Comparison of ENCODE assay signal across 26 mouse cellular contexts in genomic region chr11:69781828-69782227, GRCm38 (mm10). TPM values are rescaled to one million over a fixed set of nuclear protein-coding genes. Genes with fewer than 3 reads are reported as not detected.
DNase-seq lines count a peak whose midpoint lies in the region; ATAC-seq and TF ChIP-seq lines count a peak whose summit lies in the region.
"Had no signal": no experiment of that assay in that cellular context is flagged by ENCODE, and none has a peak within 500 bp of the region (broad histone marks: within the 10 kb centered on the region; RNA-seq: fewer than 3 reads in every experiment).

No protein-coding gene starts in this region.

- 0 out of 2 replicates have a peak, but pooled peaks cover 3% of the 10 kb centered on the region for H3K4me1 ChIP-seq in liver, adult 2 months (ENCODE audit: control insufficient read depth, insufficient read depth, low read length)
- no peaks in the 10 kb centered on the region for H3K4me1 ChIP-seq in ES-Bruce4 (ENCODE audit: control insufficient read depth, insufficient read depth, low read length)
- H3K4me1 ChIP-seq in heart, embryonic 10.5 days, result peaks cover 28% of the 10 kb centered on the region

- TF ChIP-seq POLR2A in liver, adult 2 months (IDR thresholded peaks at IDR 0.05; ENCODE audit: extremely low read depth, insufficient read depth, low read length), result no peak
- no peak for TF ChIP-seq POLR2A in ES-Bruce4 (IDR thresholded peaks at IDR 0.05; ENCODE audit: insufficient read depth, low read length)

- H3K9ac ChIP-seq in liver, adult 2 months (ENCODE audit: low read depth, low read length), result no peak overlapping the region
- no peak overlapping the region for H3K9ac ChIP-seq in ES-Bruce4 (ENCODE audit: low read depth, poor library complexity, severe bottlenecking)
- H3K9ac ChIP-seq: embryonic facial prominence, embryonic 13.5 days; embryonic facial prominence, embryonic 15.5 days had no signal

- H3K36me3 ChIP-seq in liver, adult 2 months (ENCODE audit: control insufficient read depth, insufficient read depth, low read length), result no peaks in the 10 kb centered on the region
- no peaks in the 10 kb centered on the region for H3K36me3 ChIP-seq in ES-Bruce4 (ENCODE audit: control insufficient read depth, insufficient read depth, low read length, poor library complexity, severe bottlenecking)
- H3K36me3 ChIP-seq in heart, embryonic 10.5 days, result peaks cover 12% of the 10 kb centered on the region; the same call in 1 of the 2 replicates

- intact Hi-C loops in left cerebral cortex, postnatal 36 days (cut with DNase I), result no loop called here

- no peak for TF ChIP-seq CTCF in liver, adult 2 months (IDR thresholded peaks at IDR 0.05; ENCODE audit: low read depth, low read length)
- TF ChIP-seq CTCF in ES-Bruce4 (IDR thresholded peaks at IDR 0.05; ENCODE audit: low read depth, low read length), result no peak

- H3K9me3 ChIP-seq in ES-Bruce4 (replicated peaks; ENCODE audit: control insufficient read depth, insufficient read depth, low read length, poor library complexity, severe bottlenecking), result no peaks in the 10 kb centered on the region
- H3K9me3 ChIP-seq in heart, embryonic 10.5 days, result no peaks in the 10 kb centered on the region
- H3K9me3 ChIP-seq: embryonic facial prominence, embryonic 13.5 days; embryonic facial prominence, embryonic 15.5 days had no signal

- ATAC-seq in frontal cortex, adult (ENCODE audit: low TSS enrichment), result no peak
- ATAC-seq: forebrain, embryonic 14.5 days; forebrain, embryonic 16.5 days had no signal

- no peaks in the 10 kb centered on the region for H3K27me3 ChIP-seq in liver, adult 2 months (ENCODE audit: control insufficient read depth, insufficient read depth, low read length)
- H3K27me3 ChIP-seq in ES-Bruce4 (ENCODE audit: control insufficient read depth, insufficient read depth, low read length, poor library complexity, severe bottlenecking), result no peaks in the 10 kb centered on the region
- H3K27me3 ChIP-seq in heart, embryonic 10.5 days (ENCODE audit: insufficient read depth, poor library complexity, severe bottlenecking), result peaks cover 36% of the 10 kb centered on the region
- H3K27me3 ChIP-seq: embryonic facial prominence, embryonic 15.5 days had no signal

- whole genome bisulfite sequencing in liver, adult 2 months, result 29% methylated on average over 4 of the region's 4 CpGs
- 32% methylated on average over 4 of the region's 4 CpGs for WGBS in heart, embryonic 10.5 days

- peak; percentile 22 for DNase-seq in liver, adult 2 months (ENCODE audit: extremely low read depth, low read depth, low spot score)
- no peak for DNase-seq in liver
- peak; percentile 87 for DNase-seq in ES-CJ7 (ENCODE audit: low read depth, low spot score)
- peak; percentile 81 for DNase-seq in ZHBTc4 (ENCODE audit: low read depth, low spot score)
- no peak for DNase-seq in heart, embryonic 10.5 days (ENCODE audit: low spot score)
- DNase-seq in left cerebral cortex, postnatal 36 days (ENCODE audit: low spot score in 2 of 2), result no peak
- DNase-seq: adrenal gland, adult 2 months; adrenal gland, postnatal 10 days; adrenal gland, postnatal 25 days; cerebellum, adult 11 months; cerebellum, adult 18-20 months; cerebellum, adult 8-10 months; cerebellum, adult 9-11 months; cerebellum, postnatal 14 days; cerebellum, postnatal 36 days; embryo, embryonic 11 days had no signal

- H3K79me2 ChIP-seq in liver, adult 2 months (ENCODE audit: control insufficient read depth, insufficient read depth, low read length), result no peaks in the 10 kb centered on the region

- no peak overlapping the region for H3K4me3 ChIP-seq in liver, adult 2 months (ENCODE audit: insufficient read depth, low read depth, low read length)
- no peak overlapping the region for H3K4me3 ChIP-seq in ES-Bruce4 (ENCODE audit: low read depth, low read length)
- H3K4me3 ChIP-seq in heart, embryonic 10.5 days, result no peak overlapping the region
- H3K4me3 ChIP-seq: embryonic facial prominence, embryonic 13.5 days; embryonic facial prominence, embryonic 15.5 days; erythroblast, embryonic 14.5 days had no signal

- TF ChIP-seq EP300 in ES-Bruce4 (IDR thresholded peaks at IDR 0.05; ENCODE audit: insufficient read depth, low read depth, low read length), result no peak

- no peak overlapping the region for H3K27ac ChIP-seq in liver, adult 2 months (replicated peaks; ENCODE audit: insufficient read depth, low read depth, low read length)
- 0 out of 2 replicates have a peak overlapping the region, but pooled peaks have one; percentile 14 for H3K27ac ChIP-seq in ES-Bruce4 (ENCODE audit: insufficient read depth, low read length)
- no peak overlapping the region for H3K27ac ChIP-seq in heart, embryonic 10.5 days
- H3K27ac ChIP-seq: embryonic facial prominence, embryonic 13.5 days; embryonic facial prominence, embryonic 15.5 days had no signal

RNA-seq across cellular contexts. Expression of gene Chrnb1, which starts 13.9 kb away (rescaled TPM):
- 0.46 and 0.54 TPM in 2 replicates for total RNA-seq in liver, adult 2 months (2014; rRNA removed)
- polyA plus RNA-seq in liver, adult 2 months (2012; rRNA removed), result 0.28 and 0.35 TPM in 2 replicates
- 10.1 and 12.1 TPM in 2 replicates for polyA plus RNA-seq in ES-Bruce4 (2011; ENCODE audit: insufficient read depth, insufficient read length, low read depth, missing spikeins)
- 3.9 and 4.9 TPM in 2 replicates for polyA plus RNA-seq in heart, embryonic 10.5 days (2016; fragmentation: Nextera tagmentation; extraction: Ambion mirVana)
- under 1 TPM; 0.66 to 0.81 TPM for total RNA-seq in left cerebral cortex, postnatal 36 days (2021)
- polyA plus RNA-seq: erythroblast, embryonic 14.5 days had no signal

RNA-seq across cellular contexts. Expression of gene Zbtb4, which starts 16.1 kb away (rescaled TPM):
- total RNA-seq in liver, adult 2 months (2014; rRNA removed), result 2.6 and 4.4 TPM in 2 replicates
- 8.2 and 9.7 TPM in 2 replicates for polyA plus RNA-seq in liver, adult 2 months (2012; rRNA removed)
- polyA plus RNA-seq in ES-Bruce4 (2011; ENCODE audit: insufficient read depth, insufficient read length, low read depth, missing spikeins), result 3.6 and 4.8 TPM in 2 replicates
- 1.7 and 2.4 TPM in 2 replicates for polyA plus RNA-seq in heart, embryonic 10.5 days (2016; fragmentation: Nextera tagmentation; extraction: Ambion mirVana)
- total RNA-seq in left cerebral cortex, postnatal 36 days (2021), result 100 to 1,000 TPM; 122 to 127 TPM

RNA-seq across cellular contexts. Expression of gene Fgf11, which starts 19.8 kb away (rescaled TPM):
- 0.18 and 0.20 TPM in 2 replicates for total RNA-seq in liver, adult 2 months (2014; rRNA removed)
- polyA plus RNA-seq in liver, adult 2 months (2012; rRNA removed), result 0.33 and 0.34 TPM in 2 replicates
- 1.8 and 2.5 TPM in 2 replicates for polyA plus RNA-seq in ES-Bruce4 (2011; ENCODE audit: insufficient read depth, insufficient read length, low read depth, missing spikeins)
- 0.97 and 1.1 TPM in 2 replicates for polyA plus RNA-seq in heart, embryonic 10.5 days (2016; fragmentation: Nextera tagmentation; extraction: Ambion mirVana)
- 10 to 100 TPM; 14.1 to 18.7 TPM for total RNA-seq in left cerebral cortex, postnatal 36 days (2021)

RNA-seq across cellular contexts. Expression of gene Slc35g3, which starts 20.1 kb away (rescaled TPM):
- not detected in 2 replicates for total RNA-seq in liver, adult 2 months (2014; rRNA removed)
- polyA plus RNA-seq in liver, adult 2 months (2012; rRNA removed), result not detected in 2 replicates
- not detected in 2 replicates for polyA plus RNA-seq in ES-Bruce4 (2011; ENCODE audit: insufficient read depth, insufficient read length, low read depth, missing spikeins)
- 0.16 TPM in 1 of 2 replicates, not detected in the other for polyA plus RNA-seq in heart, embryonic 10.5 days (2016; fragmentation: Nextera tagmentation; extraction: Ambion mirVana)
- not detected for total RNA-seq in left cerebral cortex, postnatal 36 days (2021)
- total RNA-seq: adrenal gland, adult 2 months; adrenal gland, postnatal 10 days; adrenal gland, postnatal 25 days; adrenal gland, postnatal 4 days; common myeloid progenitor, adult 5-6 weeks had no signal
- polyA plus RNA-seq: adrenal gland, adult 2 months; embryonic facial prominence, embryonic 13.5 days; erythroblast, embryonic 14.5 days; forebrain, embryonic 11.5 days had no signal

RNA-seq across cellular contexts. Expression of gene Polr2a, which starts 23.4 kb away (rescaled TPM):
- 10.0 and 12.6 TPM in 2 replicates for total RNA-seq in liver, adult 2 months (2014; rRNA removed)
- polyA plus RNA-seq in liver, adult 2 months (2012; rRNA removed), result 9.9 and 10.6 TPM in 2 replicates
- 102 and 103 TPM in 2 replicates for polyA plus RNA-seq in ES-Bruce4 (2011; ENCODE audit: insufficient read depth, insufficient read length, low read depth, missing spikeins)
- 24.9 and 29.6 TPM in 2 replicates for polyA plus RNA-seq in heart, embryonic 10.5 days (2016; fragmentation: Nextera tagmentation; extraction: Ambion mirVana)
- 10 to 100 TPM; 53.5 to 59.7 TPM for total RNA-seq in left cerebral cortex, postnatal 36 days (2021)

Comparison
In these comparisons a context has a peak if more than half of its experiments do, and no peak if none do; other contexts are left out.
1. DNase-seq: peak in liver, adult 2 months (single experiment), ES-CJ7 (single experiment) and ZHBTc4 (single experiment); none in liver (single experiment), heart, embryonic 10.5 days (single experiment) and left cerebral cortex, postnatal 36 days (0 of 2).